Mouse (Mus musculus) kidney, postnatal 0 days (tissue): ENCODE data around the gene Cldnd1. TPM values are rescaled to one million over a fixed set of nuclear protein-coding genes. Genes with fewer than 3 reads are reported as not detected.

ENCODE experiments used
- ATAC-seq: fragments of 200-750 bp; cut with Nextera tagmentation; replicated peaks from 2 replicates; pipeline ENCODE4 v1.8.0; 2017; ENCODE audit warnings: low read depth, moderate number of reproducible peaks, moderate TSS enrichment, moderate library complexity; ENCODE audit not compliant: low FRiP score
- DNase-seq: peaks from one replicate; pipeline ENCODE4 v3.0.0-alpha.2; 2016; ENCODE audit warnings: low spot score
- H3K27ac ChIP-seq: fragments of 300-500 bp; sonication (generic); 2 replicates; pipeline ENCODE4 v1.5.1; 2014; ENCODE audit warnings: mild to moderate bottlenecking
- H3K27me3 ChIP-seq: fragments of 300-500 bp; sonication (generic); 2 replicates; pipeline ENCODE4 v1.6.1; 2014; ENCODE audit warnings: low read length, mixed read lengths; ENCODE audit not compliant: insufficient read depth
- H3K36me3 ChIP-seq: fragments of 300-500 bp; sonication (generic); 2 replicates; pipeline ENCODE4 v1.6.1; 2014; ENCODE audit warnings: low read length, mixed read lengths; ENCODE audit not compliant: insufficient read depth
- H3K4me1 ChIP-seq: fragments of 300-500 bp; sonication (generic); replicated peaks from 2 replicates; pipeline ENCODE4 v1.6.1; 2014; ENCODE audit warnings: antibody characterized with exemption, low read length, mixed read lengths; ENCODE audit not compliant: insufficient read depth
- H3K4me2 ChIP-seq: fragments of 300-500 bp; sonication (generic); 2 replicates; pipeline ENCODE4 v1.6.1; 2014; ENCODE audit warnings: mild to moderate bottlenecking, low read length, moderate library complexity, mixed read lengths
- H3K4me3 ChIP-seq: fragments of 300-500 bp; sonication (generic); replicated peaks from 2 replicates; pipeline ENCODE4 v1.5.1; 2014; ENCODE audit warnings: low read depth, low read length
- H3K9ac ChIP-seq: fragments of 300-500 bp; sonication (generic); 2 replicates; pipeline ENCODE4 v1.6.1; 2014; ENCODE audit warnings: low read depth, low read length
- H3K9me3 ChIP-seq: fragments of 300-500 bp; sonication (generic); replicated peaks from 2 replicates; pipeline ENCODE4 v1.6.1; 2016; ENCODE audit warnings: low read length, inconsistent platforms, mixed read lengths
- CTCF ChIP-seq: IDR thresholded peaks from 2 replicates; pipeline ENCODE4 v1.5.1; 2016; ENCODE audit warnings: antibody characterized with exemption, low read depth, mild to moderate bottlenecking, moderate library complexity
- WGBS: fragments of 180-500 bp; shearing (Covaris S2); extraction: QIAGEN DNeasy Blood & Tissue Kit; methylation state at CpG from one replicate; pipeline ENCODE4 v1.1.7; 2014; 5-methylcytosine and 5-hydroxymethylcytosine counted together
- polyA plus RNA-seq: library from polyadenylated mRNA; unstranded; fragments of >200 nt; fragmentation: Nextera tagmentation; extraction: Ambion mirVana; gene quantifications from 2 replicates; pipeline ENCODE4 v1.2.1, GENCODE M21; 2015

The Cldnd1 gene
- polyA plus RNA-seq, 1 experiment from 2014 or later: 101 TPM

DNA sequence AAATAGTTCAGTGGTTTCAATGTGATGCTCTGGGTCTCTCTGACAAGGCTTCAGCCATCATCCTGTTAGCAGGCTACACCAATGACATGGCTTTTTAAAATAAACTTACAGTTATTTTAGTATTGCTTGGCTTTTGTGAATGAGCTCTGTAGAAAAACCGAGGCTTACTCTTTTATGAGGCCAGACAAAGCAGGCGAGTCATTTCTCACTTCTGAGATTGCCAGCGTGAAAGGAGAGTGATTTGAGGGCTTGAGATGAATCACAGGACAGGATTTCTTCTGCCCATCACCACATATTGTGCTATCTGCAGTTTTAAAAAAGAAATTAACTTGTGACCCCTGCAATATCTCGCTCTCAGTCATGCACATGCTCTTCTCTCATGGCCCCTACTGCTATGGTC, 12.7 kb upstream of the Cldnd1 start:
- Histone ChIP-seq H3K36me3 (no peaks in the 10 kb centered on the region), H3K27me3 (no peaks in the 10 kb centered on the region), H3K9ac (no peak overlapping the region), H3K4me2 (no peak overlapping the region), H3K9me3 (no peaks in the 10 kb centered on the region), H3K27ac (no peak overlapping the region), H3K4me3 (no peak overlapping the region), H3K4me1 (no peaks in the 10 kb centered on the region)
- TF ChIP-seq CTCF: no peak
- WGBS: 63% methylated on average over 4 of the region's 4 CpGs
- ATAC-seq: no peak
- DNase-seq: no peak

DNA sequence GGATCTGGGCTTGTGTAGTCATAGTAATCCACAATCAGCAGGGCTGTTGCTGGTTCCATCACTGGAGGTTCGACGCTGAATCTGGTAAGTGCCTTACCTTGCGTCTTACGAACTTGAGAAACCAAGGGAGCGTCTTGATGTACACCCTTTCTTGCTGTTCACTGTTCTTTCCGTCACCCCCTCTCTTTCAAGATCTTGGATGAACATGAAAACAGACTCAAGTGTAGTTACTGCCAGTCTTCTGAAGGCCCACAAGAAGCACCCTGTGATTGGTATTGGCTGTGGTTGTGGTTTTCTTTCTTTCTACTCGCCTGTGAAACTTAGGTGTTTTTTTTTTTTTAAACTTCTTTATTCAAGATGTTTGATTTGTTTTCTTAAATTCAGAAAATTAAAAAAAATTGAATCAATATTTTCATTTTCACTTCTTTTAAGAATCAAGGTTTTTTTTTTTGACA, 9.0 kb upstream of the Cldnd1 start, which contains the start of gene Gpr15:
Gpr15 (minus strand) TSS at position 405 of the 455 bp plus-strand sequence.
- Histone ChIP-seq H3K9me3 (no peaks in the 10 kb centered on the region), H3K4me2 (no peak within 1 kb of the TSS), H3K27me3 (no peaks in the 10 kb centered on the region), H3K4me1 (no peaks in the 10 kb centered on the region), H3K36me3 (no peaks in the 10 kb centered on the region), H3K4me3 (no peak within 1 kb of the TSS), H3K9ac (no peak within 1 kb of the TSS), H3K27ac (no peak within 1 kb of the TSS)
- no peak for TF ChIP-seq CTCF
- ATAC-seq: no peak
- no peak for DNase-seq
- WGBS: 93% methylated on average over 7 of the region's 7 CpGs

DNA sequence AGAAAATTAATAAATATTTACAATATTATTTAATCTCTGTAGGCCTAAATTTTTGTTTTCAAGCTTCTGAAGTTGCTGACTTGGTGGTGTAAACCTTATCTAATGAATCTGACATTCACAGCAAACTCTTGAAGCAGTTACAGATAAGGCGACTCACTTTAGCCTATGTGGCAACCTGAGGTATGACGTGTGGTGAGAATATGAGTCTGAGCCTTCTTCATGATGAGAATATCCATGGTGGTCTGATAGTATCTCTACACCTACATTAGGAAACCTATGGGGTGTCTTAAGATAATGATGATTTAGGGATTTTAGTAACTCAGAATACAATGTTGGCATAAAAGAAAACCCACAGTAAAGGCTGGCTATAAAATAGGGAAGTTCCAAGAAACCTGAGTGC, 5.4 kb upstream of the Cldnd1 start:
- ATAC-seq (no peak), DNase-seq (no peak)
- no peaks in the 10 kb centered on the region for H3K36me3 ChIP-seq
- no peak overlapping the region for H3K9ac ChIP-seq
- H3K27me3 ChIP-seq: no peaks in the 10 kb centered on the region
- no peaks in the 10 kb centered on the region for H3K4me1 ChIP-seq
- 88% methylated on average over 2 of the region's 2 CpGs for WGBS
- no peak overlapping the region for H3K27ac ChIP-seq
- H3K9me3 ChIP-seq: no peaks in the 10 kb centered on the region
- no peak overlapping the region for H3K4me2 ChIP-seq
- no peak overlapping the region for H3K4me3 ChIP-seq
- no peak for TF ChIP-seq CTCF

DNA sequence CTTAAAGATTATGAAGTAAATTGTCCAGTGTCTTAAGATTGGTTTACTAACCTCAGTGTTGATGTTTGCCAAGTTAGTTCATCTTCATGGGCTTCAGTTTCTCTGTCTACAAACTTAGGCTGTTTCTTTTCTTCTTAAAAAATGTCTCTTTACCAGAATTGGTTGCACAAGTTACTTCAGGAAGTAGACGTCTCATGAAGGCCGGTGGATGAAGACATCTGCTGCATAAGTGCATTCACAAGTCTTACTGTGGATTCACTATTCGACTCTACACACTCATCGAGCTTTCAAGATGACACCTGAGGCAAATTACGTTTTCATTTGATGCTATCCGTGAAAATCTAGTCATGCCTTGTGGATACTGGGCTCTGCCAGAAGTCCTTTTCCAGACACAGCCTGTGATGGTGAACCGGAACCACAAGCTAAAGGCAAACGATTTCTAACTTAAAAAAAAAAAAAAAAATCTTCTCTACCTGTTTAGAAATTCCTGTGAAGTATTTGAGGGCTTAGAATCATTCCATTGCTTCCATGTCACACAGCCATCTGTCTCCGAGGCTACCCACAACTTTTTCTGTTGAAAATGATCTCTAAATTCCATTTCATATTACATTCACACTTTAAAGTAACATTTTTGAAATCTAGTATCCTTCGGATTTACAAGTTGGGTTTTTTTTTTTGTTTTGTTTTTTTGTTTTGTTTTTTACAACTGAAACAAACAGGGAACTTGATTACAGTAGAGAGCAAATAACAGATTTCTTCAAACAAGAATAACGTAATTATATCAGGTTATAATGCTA, 832 bp upstream of the Cldnd1 start:
- H3K4me1 ChIP-seq: no peaks in the 10 kb centered on the region
- no peak overlapping the region for H3K9ac ChIP-seq
- H3K27me3 ChIP-seq: no peaks in the 10 kb centered on the region
- H3K36me3 ChIP-seq: peaks cover 18% of the 10 kb centered on the region
- H3K27ac ChIP-seq: no peak overlapping the region
- ATAC-seq: no peak
- DNase-seq: no peak
- TF ChIP-seq CTCF: no peak
- WGBS: 78% methylated on average over 11 of the region's 11 CpGs
- H3K9me3 ChIP-seq: no peaks in the 10 kb centered on the region
- peak overlapping the region; percentile 84 for H3K4me3 ChIP-seq
- H3K4me2 ChIP-seq: peak overlapping the region; percentile 78

DNA sequence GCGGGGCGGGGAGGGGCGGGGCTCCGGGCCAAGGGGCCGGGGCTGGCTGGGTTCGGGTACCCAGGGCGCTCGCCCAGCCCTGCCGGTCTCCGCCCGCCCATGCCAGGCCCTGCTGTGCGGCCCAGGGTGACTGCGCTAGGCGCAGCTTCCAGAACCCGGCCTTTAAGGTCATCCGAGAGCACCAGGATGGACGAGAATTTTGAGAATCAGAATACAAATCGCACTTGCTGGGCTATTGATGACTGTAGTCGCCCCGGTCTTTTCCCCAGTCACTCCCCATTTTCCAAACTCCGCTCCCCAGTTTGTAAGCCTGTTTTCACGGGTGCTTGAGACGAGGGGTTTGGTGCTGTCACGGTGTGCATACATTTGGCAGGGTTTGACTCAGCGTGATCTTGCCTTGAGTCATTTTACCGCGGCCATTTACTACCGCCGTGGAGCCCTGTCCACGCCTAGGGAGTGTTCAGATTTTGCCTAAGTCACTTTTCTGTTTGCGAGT, 514 bp downstream of the Cldnd1 start:
- Histone ChIP-seq H3K4me1 (no peaks in the 10 kb centered on the region), H3K27ac (peak overlapping the region; percentile 85), H3K36me3 (peaks cover 30% of the 10 kb centered on the region), H3K9ac (peak overlapping the region; percentile 72), H3K27me3 (no peaks in the 10 kb centered on the region), H3K4me3 (peak overlapping the region; percentile 84), H3K4me2 (peak overlapping the region; percentile 78), H3K9me3 (no peaks in the 10 kb centered on the region)
- TF ChIP-seq CTCF: no peak
- no peak for DNase-seq
- ATAC-seq: peak; percentile 91
- WGBS: under 1% methylated on average over 29 of the region's 31 CpGs

DNA sequence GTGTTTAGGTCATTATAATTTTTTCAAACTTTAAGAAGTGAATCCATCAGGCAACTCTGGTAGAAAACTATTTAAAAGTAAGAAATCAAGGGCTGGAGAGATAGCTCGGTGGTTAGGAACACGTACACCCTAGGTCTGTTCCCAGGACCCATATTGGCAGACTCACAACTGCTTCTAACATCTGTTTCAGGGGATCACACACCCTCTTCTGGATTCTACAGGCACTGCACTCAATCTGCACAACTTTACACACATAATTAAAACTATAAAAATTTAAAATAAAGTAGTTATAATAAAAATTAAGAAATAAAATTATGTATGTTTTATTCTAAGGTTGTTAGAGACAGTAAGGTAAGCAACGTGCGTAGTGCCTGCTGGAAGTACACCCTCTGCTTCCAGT, 10.5 kb downstream of the Cldnd1 start:
- TF ChIP-seq CTCF: peak; percentile 12; the same call in 1 of the 2 replicates
- Histone ChIP-seq H3K27me3 (no peaks in the 10 kb centered on the region), H3K4me1 (no peaks in the 10 kb centered on the region), H3K27ac (no peak overlapping the region), H3K36me3 (peaks cover 4% of the 10 kb centered on the region; the same call in 1 of the 2 replicates), H3K4me2 (no peak overlapping the region), H3K9me3 (no peaks in the 10 kb centered on the region), H3K4me3 (no peak overlapping the region), H3K9ac (no peak overlapping the region)
- ATAC-seq (no peak), DNase-seq (no peak)
- WGBS: 87% methylated on average over 4 of the region's 4 CpGs
